Mouse (Mus musculus): ENCODE measurements around the gene Dyrk3.
"Not testable (repeated sequence)": the region's sequence is repeated elsewhere in the genome, so short reads cannot be mapped to it uniquely, and the experiment has no call there.

Gene Dyrk3

GRCm38 (mm10) chr1:131138191-131139016 is at the start of gene Dyrk3:
Dyrk3 (minus strand) TSS chr1:131138340.
- DNase-seq = peak; percentile 94

GRCm38 (mm10) chr1:131187856-131188255 is 49.7 kb upstream of the Dyrk3 start:
- DNase-seq = no peak

GRCm38 (mm10) chr1:131186995-131187394 is 48.9 kb upstream of the Dyrk3 start:
- DNase-seq = no peak

GRCm38 (mm10) chr1:131185821-131186506 is 47.8 kb upstream of the Dyrk3 start:
- DNase-seq = no peak

GRCm38 (mm10) chr1:131184956-131185660 is 47.0 kb upstream of the Dyrk3 start:
- DNase-seq = no peak

GRCm38 (mm10) chr1:131184253-131184955 is 46.3 kb upstream of the Dyrk3 start:
- no peak for DNase-seq

- DNase-seq = no peak
Measured at GRCm38 (mm10) chr1:131183201-131183600, 45.1 kb upstream of the Dyrk3 start.

GRCm38 (mm10) chr1:131181642-131182527 is 43.7 kb upstream of the Dyrk3 start:
- DNase-seq = peak; percentile 93

GRCm38 (mm10) chr1:131180386-131180785 is 42.2 kb upstream of the Dyrk3 start:
- no peak for DNase-seq

GRCm38 (mm10) chr1:131178083-131178482 is 39.9 kb upstream of the Dyrk3 start:
- no peak for DNase-seq

GRCm38 (mm10) chr1:131177249-131177648 is 39.1 kb upstream of the Dyrk3 start:
- DNase-seq = no peak

- no peak for DNase-seq
Measured at GRCm38 (mm10) chr1:131175819-131176218, 37.7 kb upstream of the Dyrk3 start.

- no peak for DNase-seq
Measured at GRCm38 (mm10) chr1:131175189-131175588, 37.0 kb upstream of the Dyrk3 start.

- DNase-seq = no peak
Measured at GRCm38 (mm10) chr1:131174299-131174861, 36.2 kb upstream of the Dyrk3 start.

GRCm38 (mm10) chr1:131173809-131174208 is 35.7 kb upstream of the Dyrk3 start:
- no peak for DNase-seq

- no peak for DNase-seq
Measured at GRCm38 (mm10) chr1:131173001-131173400, 34.9 kb upstream of the Dyrk3 start.

GRCm38 (mm10) chr1:131167612-131168011 is 29.5 kb upstream of the Dyrk3 start:
- no peak for DNase-seq

GRCm38 (mm10) chr1:131164427-131164826 is 26.3 kb upstream of the Dyrk3 start:
- no peak for DNase-seq

- DNase-seq = no peak
Measured at GRCm38 (mm10) chr1:131161091-131161490, 23.0 kb upstream of the Dyrk3 start.

GRCm38 (mm10) chr1:131159573-131160327 is 21.6 kb upstream of the Dyrk3 start:
- not testable (repeated sequence) for DNase-seq

GRCm38 (mm10) chr1:131155456-131155855 is 17.3 kb upstream of the Dyrk3 start:
- peak; percentile 70 for DNase-seq
